8 mouse cellular contexts compared by ENCODE assay signal in genomic region chr1:30700399-30701081, GRCm38 (mm10).
DNase-seq lines count a peak whose midpoint lies in the region; ATAC-seq and TF ChIP-seq lines count a peak whose summit lies in the region.
"Had no signal": no experiment of that assay in that cellular context is flagged by ENCODE, and none has a peak within 500 bp of the region (broad histone marks: within the 10 kb centered on the region; RNA-seq: fewer than 3 reads in every experiment).

No protein-coding gene starts in this region.

- no peak overlapping the region for H3K9ac ChIP-seq in forebrain, embryonic 14.5 days (ENCODE audit: low read length)
- H3K9ac ChIP-seq in midbrain, embryonic 16.5 days (ENCODE audit: low read depth, low read length), result no peak overlapping the region
- H3K9ac ChIP-seq: limb, embryonic 13.5 days had no signal

- H3K27ac ChIP-seq in layer of hippocampus, adult 2 months, result peak overlapping the region; percentile 85
- H3K27ac ChIP-seq in forebrain, embryonic 14.5 days (ENCODE audit: low read depth, low read length), result no peak overlapping the region
- no peak overlapping the region for H3K27ac ChIP-seq in midbrain, embryonic 16.5 days (ENCODE audit: low read length)
- H3K27ac ChIP-seq: limb, embryonic 13.5 days had no signal

- H3K4me3 ChIP-seq in layer of hippocampus, adult 2 months, result no peak overlapping the region
- no peak overlapping the region for H3K4me3 ChIP-seq in forebrain, embryonic 14.5 days (ENCODE audit: low read depth, low read length)
- no peak overlapping the region for H3K4me3 ChIP-seq in midbrain, embryonic 16.5 days (ENCODE audit: low read depth, low read length)
- H3K4me3 ChIP-seq: limb, embryonic 13.5 days had no signal

- no peak overlapping the region for H3K4me2 ChIP-seq in forebrain, embryonic 14.5 days (ENCODE audit: low read length)
- H3K4me2 ChIP-seq in midbrain, embryonic 16.5 days (ENCODE audit: low read length), result no peak overlapping the region
- H3K4me2 ChIP-seq: limb, embryonic 13.5 days had no signal

- intact Hi-C loops in gastrocnemius, postnatal 36 days (cut with DNase I), result no loop called here

- peak; percentile 74 for TF ChIP-seq CTCF in layer of hippocampus, adult 2 months (conservative IDR thresholded peaks at IDR 0.05)

- no peaks in the 10 kb centered on the region for H3K9me3 ChIP-seq in forebrain, embryonic 14.5 days (replicated peaks; ENCODE audit: control insufficient read depth, low read length)
- H3K9me3 ChIP-seq in midbrain, embryonic 16.5 days (replicated peaks; ENCODE audit: control insufficient read depth, low read length, poor library complexity, severe bottlenecking), result no peaks in the 10 kb centered on the region
- H3K9me3 ChIP-seq: limb, embryonic 13.5 days had no signal

- DNase-seq in layer of hippocampus, adult 2 months (ENCODE audit: low spot score in 2 of 2), result peak; percentile 48 to 71
- DNase-seq in layer of hippocampus, adult 9-10 months (ENCODE audit: low spot score), result no peak
- DNase-seq in adipocyte (ENCODE audit: low spot score), result peak; percentile 24
- DNase-seq in forebrain, embryonic 14.5 days (ENCODE audit: low spot score), result peak; percentile 89
- no peak for DNase-seq in gastrocnemius, postnatal 36 days
- no peak for DNase-seq in thymus, postnatal 36 days

- WGBS in forebrain, embryonic 14.5 days, result 34% methylated on average over 10 of the region's 10 CpGs
- WGBS in midbrain, embryonic 16.5 days, result 46% methylated on average over 10 of the region's 10 CpGs

- H3K27me3 ChIP-seq in forebrain, embryonic 14.5 days (replicated peaks; ENCODE audit: control insufficient read depth, insufficient read depth, low read length), result no peaks in the 10 kb centered on the region
- no peaks in the 10 kb centered on the region for H3K27me3 ChIP-seq in midbrain, embryonic 16.5 days (ENCODE audit: control insufficient read depth, insufficient read depth, low read depth, low read length)
- H3K27me3 ChIP-seq: limb, embryonic 13.5 days had no signal

- H3K36me3 ChIP-seq in forebrain, embryonic 14.5 days (ENCODE audit: control insufficient read depth, insufficient read depth, low read length), result no peaks in the 10 kb centered on the region
- H3K36me3 ChIP-seq in midbrain, embryonic 16.5 days (ENCODE audit: control insufficient read depth, insufficient read depth, low read length), result no peaks in the 10 kb centered on the region
- H3K36me3 ChIP-seq: limb, embryonic 13.5 days had no signal

- H3K4me1 ChIP-seq in forebrain, embryonic 14.5 days (ENCODE audit: control insufficient read depth, insufficient read depth, low read length), result no peaks in the 10 kb centered on the region
- no peaks in the 10 kb centered on the region for H3K4me1 ChIP-seq in midbrain, embryonic 16.5 days (ENCODE audit: control insufficient read depth, insufficient read depth, low read length)
- H3K4me1 ChIP-seq: limb, embryonic 13.5 days had no signal

- peak; percentile 93 for ATAC-seq in forebrain, embryonic 14.5 days
- peak; percentile 95 for ATAC-seq in midbrain, embryonic 16.5 days

Comparison
In these comparisons a context has a peak if more than half of its experiments do, and no peak if none do; other contexts are left out.
1. DNase-seq: peak in layer of hippocampus, adult 2 months (2 of 2), adipocyte (single experiment) and forebrain, embryonic 14.5 days (single experiment); none in layer of hippocampus, adult 9-10 months (single experiment), gastrocnemius, postnatal 36 days (0 of 2) and thymus, postnatal 36 days (0 of 2).